Mouse (Mus musculus): ENCODE measurements around the gene Olfr433. TPM values are rescaled to one million over a fixed set of nuclear protein-coding genes. Genes with fewer than 3 reads are reported as not detected.

Olfr433 gene
- polyA plus RNA-seq, 1 experiment = 0.04 TPM

- TF ChIP-seq CTCF (IDR thresholded peaks at IDR 0.05; ENCODE audit: borderline replicate concordance, extremely low read depth, insufficient read depth, insufficient read length) = no peak
- no peak for TF ChIP-seq POLR2A (IDR thresholded peaks at IDR 0.05; ENCODE audit: borderline replicate concordance, extremely low read depth, insufficient read depth, insufficient read length, poor library complexity, severe bottlenecking)
- no peak for DNase-seq (ENCODE audit: low read depth)
Observed at GRCm38 (mm10) chr1:174050532-174050931, 10.0 kb downstream of the Olfr433 start.

GRCm38 (mm10) chr1:174051515-174051914 lies 11.0 kb downstream of the Olfr433 start:
- TF ChIP-seq POLR2A (IDR thresholded peaks at IDR 0.05; ENCODE audit: borderline replicate concordance, extremely low read depth, insufficient read depth, insufficient read length, poor library complexity, severe bottlenecking) (no peak), CTCF (IDR thresholded peaks at IDR 0.05; ENCODE audit: borderline replicate concordance, extremely low read depth, insufficient read depth, insufficient read length) (no peak)
- DNase-seq (ENCODE audit: low read depth) = no peak

GRCm38 (mm10) chr1:174051931-174052536 lies 11.5 kb downstream of the Olfr433 start:
- DNase-seq (ENCODE audit: low read depth) = no peak
- TF ChIP-seq CTCF (IDR thresholded peaks at IDR 0.05; ENCODE audit: borderline replicate concordance, extremely low read depth, insufficient read depth, insufficient read length) = no peak
- TF ChIP-seq POLR2A (IDR thresholded peaks at IDR 0.05; ENCODE audit: borderline replicate concordance, extremely low read depth, insufficient read depth, insufficient read length, poor library complexity, severe bottlenecking) = no peak

GRCm38 (mm10) chr1:174052981-174053380 lies 12.5 kb downstream of the Olfr433 start:
- TF ChIP-seq CTCF (IDR thresholded peaks at IDR 0.05; ENCODE audit: borderline replicate concordance, extremely low read depth, insufficient read depth, insufficient read length) = no peak
- no peak for TF ChIP-seq POLR2A (IDR thresholded peaks at IDR 0.05; ENCODE audit: borderline replicate concordance, extremely low read depth, insufficient read depth, insufficient read length, poor library complexity, severe bottlenecking)
- no peak for DNase-seq (ENCODE audit: low read depth)

GRCm38 (mm10) chr1:174055248-174055647 lies 14.7 kb downstream of the Olfr433 start:
- TF ChIP-seq POLR2A (IDR thresholded peaks at IDR 0.05; ENCODE audit: borderline replicate concordance, extremely low read depth, insufficient read depth, insufficient read length, poor library complexity, severe bottlenecking) (no peak), CTCF (IDR thresholded peaks at IDR 0.05; ENCODE audit: borderline replicate concordance, extremely low read depth, insufficient read depth, insufficient read length) (no peak)
- no peak for DNase-seq (ENCODE audit: low read depth)

- no peak for DNase-seq (ENCODE audit: low read depth)
- no peak for TF ChIP-seq POLR2A (IDR thresholded peaks at IDR 0.05; ENCODE audit: borderline replicate concordance, extremely low read depth, insufficient read depth, insufficient read length, poor library complexity, severe bottlenecking)
Observed at GRCm38 (mm10) chr1:174066305-174066704, 25.8 kb downstream of the Olfr433 start, which contains the start of gene Olfr430. Olfr430 (plus strand) TSS chr1:174066605.

- TF ChIP-seq CTCF (IDR thresholded peaks at IDR 0.05; ENCODE audit: borderline replicate concordance, extremely low read depth, insufficient read depth, insufficient read length) (no peak), POLR2A (IDR thresholded peaks at IDR 0.05; ENCODE audit: borderline replicate concordance, extremely low read depth, insufficient read depth, insufficient read length, poor library complexity, severe bottlenecking) (no peak)
- no peak for DNase-seq (ENCODE audit: low read depth)
Observed at GRCm38 (mm10) chr1:174084031-174084430, 43.5 kb downstream of the Olfr433 start, which contains the start of gene Olfr429. Olfr429 (plus strand) TSS chr1:174084331.

Other genes with a start within 250 kb of the Olfr433 start
- gene Ifi211, start 127.7 kb upstream of the Olfr433 start, polyA plus RNA-seq (2012; rRNA removed) = 0.11 and 0.23 TPM in 2 replicates
- 0.71 and 0.86 TPM in 2 replicates for gene Mndal, start 98.2 kb upstream of the Olfr433 start, polyA plus RNA-seq (2012; rRNA removed)
- gene Ifi203, start 98.0 kb upstream of the Olfr433 start, polyA plus RNA-seq (2012; rRNA removed) = 0.47 and 0.57 TPM in 2 replicates
- gene Ifi202b, start 58.0 kb upstream of the Olfr433 start, polyA plus RNA-seq (2012; rRNA removed) = 0.05 and 0.10 TPM in 2 replicates
- not detected in 2 replicates for gene Ifi205, start 8.9 kb upstream of the Olfr433 start, polyA plus RNA-seq (2012; rRNA removed)
- gene Olfr432, start 8.5 kb downstream of the Olfr433 start, polyA plus RNA-seq (2012; rRNA removed) = not detected in 2 replicates
- gene Olfr430, start 25.9 kb downstream of the Olfr433 start, polyA plus RNA-seq (2012; rRNA removed) = not detected in 2 replicates
- not detected in 2 replicates for gene Olfr429, start 43.6 kb downstream of the Olfr433 start, polyA plus RNA-seq (2012; rRNA removed)
- not detected in 2 replicates for gene Olfr427, start 56.2 kb downstream of the Olfr433 start, polyA plus RNA-seq (2012; rRNA removed)
- gene Olfr231, start 80.5 kb downstream of the Olfr433 start, polyA plus RNA-seq (2012; rRNA removed) = not detected in 2 replicates
- gene Olfr424, start 90.8 kb downstream of the Olfr433 start, polyA plus RNA-seq (2012; rRNA removed) = not detected in 2 replicates
- not detected in 2 replicates for gene Olfr420, start 114.9 kb downstream of the Olfr433 start, polyA plus RNA-seq (2012; rRNA removed)
- 0.03 and 0.11 TPM in 2 replicates for gene Spta1, start 132.1 kb downstream of the Olfr433 start, polyA plus RNA-seq (2012; rRNA removed)
- not detected in 2 replicates for gene Olfr419, start 211.4 kb downstream of the Olfr433 start, polyA plus RNA-seq (2012; rRNA removed)

Measured in brain, embryonic 14.5 days (tissue).